Mouse (Mus musculus): Measurements from ENCODE around the gene Nudt9.
"Not testable (repeated sequence)": the region's sequence is repeated elsewhere in the genome, so short reads cannot be mapped to it uniquely, and the experiment has no call there.

Gene Nudt9

GRCm38 (mm10) chr5:104046256-104047199 lies at the start of gene Nudt9:
Nudt9 (plus strand) TSS chr5:104046306.
- in situ Hi-C loops (cut with MboI; ENCODE audit: low pct_unique_long_range_greater_than_20kb in 1 of 2, low sequenced_read_pairs in 2 of 2, unreplicated experiment in 1 of 2), result no loop called here

- in situ Hi-C loops (cut with MboI; ENCODE audit: low pct_unique_long_range_greater_than_20kb in 1 of 2, low sequenced_read_pairs in 2 of 2, unreplicated experiment in 1 of 2), result loop anchor here in 1 of 2 experiments (5.0 to 10.0 kb wide), 2 partner anchors 39 to 336 kb away; no protein-coding TSS in a partner anchor
Measured at GRCm38 (mm10) chr5:103998739-103999138, 47.4 kb upstream of the Nudt9 start.

GRCm38 (mm10) chr5:103999738-104000137 lies 46.4 kb upstream of the Nudt9 start:
- in situ Hi-C loops (cut with MboI; ENCODE audit: low pct_unique_long_range_greater_than_20kb in 1 of 2, low sequenced_read_pairs in 2 of 2, unreplicated experiment in 1 of 2), result loop anchor here in 1 of 2 experiments (5.0 to 10.0 kb wide), 2 partner anchors 38 to 335 kb away; no protein-coding TSS in a partner anchor

- in situ Hi-C loops (cut with MboI; ENCODE audit: low pct_unique_long_range_greater_than_20kb in 1 of 2, low sequenced_read_pairs in 2 of 2, unreplicated experiment in 1 of 2), result no loop called here
Measured at GRCm38 (mm10) chr5:104002549-104003255, 43.4 kb upstream of the Nudt9 start.

- in situ Hi-C loops (cut with MboI; ENCODE audit: low pct_unique_long_range_greater_than_20kb in 1 of 2, low sequenced_read_pairs in 2 of 2, unreplicated experiment in 1 of 2), result no loop called here
Measured at GRCm38 (mm10) chr5:104003256-104003931, 42.7 kb upstream of the Nudt9 start.

- in situ Hi-C loops (cut with MboI; ENCODE audit: low pct_unique_long_range_greater_than_20kb in 1 of 2, low sequenced_read_pairs in 2 of 2, unreplicated experiment in 1 of 2), result no loop called here
Measured at GRCm38 (mm10) chr5:104003955-104004354, 42.2 kb upstream of the Nudt9 start.

- in situ Hi-C loops (cut with MboI; ENCODE audit: low pct_unique_long_range_greater_than_20kb in 1 of 2, low sequenced_read_pairs in 2 of 2, unreplicated experiment in 1 of 2), result no loop called here
Measured at GRCm38 (mm10) chr5:104006811-104007210, 39.3 kb upstream of the Nudt9 start.

GRCm38 (mm10) chr5:104007801-104008200 lies 38.3 kb upstream of the Nudt9 start:
- in situ Hi-C loops (cut with MboI; ENCODE audit: low pct_unique_long_range_greater_than_20kb in 1 of 2, low sequenced_read_pairs in 2 of 2, unreplicated experiment in 1 of 2), result no loop called here

- in situ Hi-C loops (cut with MboI; ENCODE audit: low pct_unique_long_range_greater_than_20kb in 1 of 2, low sequenced_read_pairs in 2 of 2, unreplicated experiment in 1 of 2), result no loop called here
Measured at GRCm38 (mm10) chr5:104009421-104009820, 36.7 kb upstream of the Nudt9 start.

GRCm38 (mm10) chr5:104010261-104010660 lies 35.8 kb upstream of the Nudt9 start:
- in situ Hi-C loops (cut with MboI; ENCODE audit: low pct_unique_long_range_greater_than_20kb in 1 of 2, low sequenced_read_pairs in 2 of 2, unreplicated experiment in 1 of 2), result no loop called here

- in situ Hi-C loops (cut with MboI; ENCODE audit: low pct_unique_long_range_greater_than_20kb in 1 of 2, low sequenced_read_pairs in 2 of 2, unreplicated experiment in 1 of 2), result no loop called here
Measured at GRCm38 (mm10) chr5:104011419-104011818, 34.7 kb upstream of the Nudt9 start.

GRCm38 (mm10) chr5:104021597-104022378 lies 24.3 kb upstream of the Nudt9 start, which contains the start of gene Hsd17b11:
Hsd17b11 (minus strand) TSS chr5:104021919.
- in situ Hi-C loops (cut with MboI; ENCODE audit: low pct_unique_long_range_greater_than_20kb in 1 of 2, low sequenced_read_pairs in 2 of 2, unreplicated experiment in 1 of 2), result no loop called here

- in situ Hi-C loops (cut with MboI; ENCODE audit: low pct_unique_long_range_greater_than_20kb in 1 of 2, low sequenced_read_pairs in 2 of 2, unreplicated experiment in 1 of 2), result no loop called here
Measured at GRCm38 (mm10) chr5:104022558-104022957, 23.5 kb upstream of the Nudt9 start.

GRCm38 (mm10) chr5:104023289-104024020 lies 22.7 kb upstream of the Nudt9 start:
- in situ Hi-C loops (cut with MboI; ENCODE audit: low pct_unique_long_range_greater_than_20kb in 1 of 2, low sequenced_read_pairs in 2 of 2, unreplicated experiment in 1 of 2), result no loop called here

GRCm38 (mm10) chr5:104024193-104024592 lies 21.9 kb upstream of the Nudt9 start:
- in situ Hi-C loops (cut with MboI; ENCODE audit: low pct_unique_long_range_greater_than_20kb in 1 of 2, low sequenced_read_pairs in 2 of 2, unreplicated experiment in 1 of 2), result not testable (repeated sequence)

GRCm38 (mm10) chr5:104024762-104025161 lies 21.3 kb upstream of the Nudt9 start:
- in situ Hi-C loops (cut with MboI; ENCODE audit: low pct_unique_long_range_greater_than_20kb in 1 of 2, low sequenced_read_pairs in 2 of 2, unreplicated experiment in 1 of 2), result no loop called here

- in situ Hi-C loops (cut with MboI; ENCODE audit: low pct_unique_long_range_greater_than_20kb in 1 of 2, low sequenced_read_pairs in 2 of 2, unreplicated experiment in 1 of 2), result no loop called here
Measured at GRCm38 (mm10) chr5:104025245-104025854, 20.8 kb upstream of the Nudt9 start.
